Mouse (Mus musculus): Measurements from ENCODE around the gene Trpv4. TPM values are rescaled to one million over a fixed set of nuclear protein-coding genes. Genes with fewer than 3 reads are reported as not detected.

The Trpv4 gene
- polyA plus RNA-seq, 1 experiment from 2014 or later, result 0.78 TPM

DNA sequence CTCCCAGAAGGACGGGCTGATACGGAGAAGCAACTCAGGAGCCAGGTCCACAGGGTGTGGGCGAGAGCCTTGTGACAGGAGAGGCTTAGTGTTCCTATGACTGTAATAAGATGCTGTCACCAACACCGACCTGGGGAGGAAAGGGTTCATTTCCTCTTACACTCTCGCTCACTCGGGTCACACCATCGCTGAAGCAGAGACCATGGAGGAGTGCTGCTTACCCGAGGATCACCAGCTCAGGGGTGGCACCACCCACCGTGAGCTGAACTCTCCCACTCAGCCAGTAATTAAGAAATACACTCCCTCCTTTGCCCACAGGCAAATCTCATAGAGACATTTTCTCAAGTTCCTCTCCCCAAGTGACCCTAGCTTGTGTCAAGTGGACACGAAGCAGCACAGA lies 69.8 kb downstream of the Trpv4 start:
- Histone ChIP-seq H3K36me3 (ENCODE audit: control insufficient read depth, insufficient read depth, low read length) (no peaks in the 10 kb centered on the region), H3K4me2 (ENCODE audit: low read length) (no peak overlapping the region), H3K9ac (ENCODE audit: low read length) (no peak overlapping the region), H3K4me3 (ENCODE audit: control insufficient read depth in 1 of 2, insufficient read depth in 1 of 2, low read depth in 1 of 2, low read length in 2 of 2) (no peak overlapping the region), H3K9me3 (ENCODE audit: control insufficient read depth, low read length) (no peaks in the 10 kb centered on the region), H3K4me1 (ENCODE audit: control insufficient read depth in 2 of 2, insufficient read depth in 2 of 2, low read length in 2 of 2) (peaks cover 14 to 15% of the 10 kb centered on the region in 2 experiments), H3K27me3 (ENCODE audit: control insufficient read depth, insufficient read depth, low read length) (peaks cover 20% of the 10 kb centered on the region), H3K27ac (replicated peaks in 1 of 2; ENCODE audit: control insufficient read depth in 1 of 2, insufficient read depth in 1 of 2, low read depth in 2 of 2, low read length in 2 of 2) (no peak overlapping the region)
- ATAC-seq (ENCODE audit: insufficient number of reproducible peaks, insufficient read depth, low FRiP score, low read depth), result no peak
- WGBS, result 44% methylated on average over 10 of the region's 10 CpGs

DNA sequence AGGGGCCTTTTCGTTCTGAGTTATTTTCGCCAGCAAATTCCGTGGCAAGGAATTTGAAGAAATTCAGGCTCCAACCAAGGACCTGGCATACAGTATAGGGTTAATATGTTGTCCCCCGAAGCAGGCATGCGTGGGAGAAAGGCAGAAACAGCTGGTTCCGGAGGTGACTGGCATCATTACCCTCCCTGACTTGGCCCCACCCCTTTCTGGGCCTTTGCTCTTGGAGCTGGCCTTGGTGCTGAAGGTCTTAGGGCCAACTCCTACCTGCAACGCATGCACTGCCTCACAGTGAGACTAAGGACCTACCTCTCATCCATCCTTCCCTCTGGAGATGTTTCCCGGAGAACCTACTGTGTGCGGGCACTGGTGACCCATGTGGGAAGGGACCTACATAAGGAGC lies 70.3 kb downstream of the Trpv4 start:
- H3K27ac ChIP-seq (replicated peaks in 1 of 2; ENCODE audit: control insufficient read depth in 1 of 2, insufficient read depth in 1 of 2, low read depth in 2 of 2, low read length in 2 of 2), result no peak overlapping the region
- H3K27me3 ChIP-seq (ENCODE audit: control insufficient read depth, insufficient read depth, low read length), result peaks cover 20% of the 10 kb centered on the region
- peaks cover 11 to 15% of the 10 kb centered on the region in 2 experiments for H3K4me1 ChIP-seq (ENCODE audit: control insufficient read depth in 2 of 2, insufficient read depth in 2 of 2, low read length in 2 of 2)
- no peak overlapping the region for H3K4me2 ChIP-seq (ENCODE audit: low read length)
- no peak overlapping the region for H3K9ac ChIP-seq (ENCODE audit: low read length)
- no peaks in the 10 kb centered on the region for H3K36me3 ChIP-seq (ENCODE audit: control insufficient read depth, insufficient read depth, low read length)
- no peak overlapping the region for H3K4me3 ChIP-seq (ENCODE audit: control insufficient read depth in 1 of 2, insufficient read depth in 1 of 2, low read depth in 1 of 2, low read length in 2 of 2)
- no peak for ATAC-seq (ENCODE audit: insufficient number of reproducible peaks, insufficient read depth, low FRiP score, low read depth)
- 28% methylated on average over 9 of the region's 9 CpGs for WGBS
- no peaks in the 10 kb centered on the region for H3K9me3 ChIP-seq (ENCODE audit: control insufficient read depth, low read length)

DNA sequence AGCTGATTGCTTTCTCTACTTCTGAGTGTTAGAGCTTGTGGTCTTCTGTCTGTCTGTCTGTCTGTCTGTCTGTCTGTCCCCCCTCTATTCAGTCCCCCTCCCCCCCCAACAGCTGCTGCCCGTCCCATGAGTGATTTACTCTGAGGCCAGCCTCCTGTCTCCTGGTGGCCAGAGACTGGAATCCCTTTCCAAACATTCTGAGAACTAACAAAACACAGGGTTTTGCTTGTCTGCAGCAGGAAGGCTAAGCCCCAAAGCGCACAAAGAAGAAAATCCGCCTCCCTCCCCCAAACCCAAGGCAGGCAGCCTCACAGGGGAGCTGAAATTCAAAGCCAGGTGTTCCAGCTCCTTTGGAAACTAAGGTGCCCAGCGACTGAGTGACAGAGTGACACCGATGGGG lies 72.5 kb downstream of the Trpv4 start:
- H3K27me3 ChIP-seq (ENCODE audit: control insufficient read depth, insufficient read depth, low read length), result peaks cover 16% of the 10 kb centered on the region; the same call in 1 of the 2 replicates
- H3K27ac ChIP-seq (replicated peaks in 1 of 2; ENCODE audit: control insufficient read depth in 1 of 2, insufficient read depth in 1 of 2, low read depth in 2 of 2, low read length in 2 of 2), result no peak overlapping the region
- peaks cover 3 to 5% of the 10 kb centered on the region in 2 experiments; a peak in 2 of 4 replicates for H3K4me1 ChIP-seq (ENCODE audit: control insufficient read depth in 2 of 2, insufficient read depth in 2 of 2, low read length in 2 of 2)
- no peaks in the 10 kb centered on the region for H3K9me3 ChIP-seq (ENCODE audit: control insufficient read depth, low read length)
- no peak overlapping the region for H3K4me2 ChIP-seq (ENCODE audit: low read length)
- H3K9ac ChIP-seq (ENCODE audit: low read length), result no peak overlapping the region
- no peaks in the 10 kb centered on the region for H3K36me3 ChIP-seq (ENCODE audit: control insufficient read depth, insufficient read depth, low read length)
- H3K4me3 ChIP-seq (ENCODE audit: control insufficient read depth in 1 of 2, insufficient read depth in 1 of 2, low read depth in 1 of 2, low read length in 2 of 2), result no peak overlapping the region
- no peak for ATAC-seq (ENCODE audit: insufficient number of reproducible peaks, insufficient read depth, low FRiP score, low read depth)
- WGBS, result 17% methylated on average over 5 of the region's 5 CpGs

DNA sequence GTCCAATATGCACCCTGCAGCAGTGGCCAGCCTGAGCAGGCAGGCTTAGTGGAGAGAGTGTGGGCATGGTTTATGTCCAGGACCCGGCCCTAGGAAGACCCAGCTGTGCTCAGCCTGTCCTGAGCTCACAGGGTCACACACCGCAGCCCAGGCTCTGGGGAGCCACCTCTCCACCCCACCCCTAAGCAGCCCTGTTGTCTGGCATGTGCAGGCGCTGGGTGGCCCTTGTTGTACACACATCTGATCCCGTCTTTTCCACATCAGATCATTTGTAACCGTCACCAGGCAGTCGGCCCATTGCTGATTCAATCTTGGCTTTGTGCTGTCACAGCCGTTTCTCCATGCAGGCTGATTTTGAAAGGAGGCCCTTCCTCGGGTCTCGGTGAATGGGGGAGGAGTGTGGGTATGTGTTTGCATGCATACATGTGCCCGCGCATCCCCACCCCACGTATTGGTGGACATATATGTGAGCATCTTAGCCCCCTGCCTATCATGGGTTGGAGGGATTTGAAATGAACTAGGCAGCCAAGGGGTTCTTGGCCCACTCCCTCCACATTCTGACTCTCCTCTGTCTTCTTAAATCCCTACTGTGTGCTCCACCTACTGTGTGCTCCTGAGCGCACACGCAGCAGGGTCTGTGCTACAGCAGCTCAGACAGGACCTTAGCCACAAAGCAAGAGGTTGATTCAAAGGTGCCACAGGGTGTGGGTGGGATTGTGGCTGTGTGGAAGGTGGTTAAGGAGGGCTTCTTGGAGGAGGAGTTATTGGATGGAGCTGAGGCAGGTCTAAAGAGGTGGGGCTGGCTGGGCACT lies 73.7 kb downstream of the Trpv4 start:
- H3K36me3 ChIP-seq (ENCODE audit: control insufficient read depth, insufficient read depth, low read length), result no peaks in the 10 kb centered on the region
- no peak overlapping the region for H3K4me2 ChIP-seq (ENCODE audit: low read length)
- no peak overlapping the region for H3K4me3 ChIP-seq (ENCODE audit: control insufficient read depth in 1 of 2, insufficient read depth in 1 of 2, low read depth in 1 of 2, low read length in 2 of 2)
- 71% methylated on average over 14 of the region's 14 CpGs for WGBS
- H3K4me1 ChIP-seq (ENCODE audit: control insufficient read depth in 2 of 2, insufficient read depth in 2 of 2, low read length in 2 of 2), result no peaks in the 10 kb centered on the region
- ATAC-seq (ENCODE audit: insufficient number of reproducible peaks, insufficient read depth, low FRiP score, low read depth), result no peak
- no peak overlapping the region for H3K9ac ChIP-seq (ENCODE audit: low read length)
- no peaks in the 10 kb centered on the region for H3K9me3 ChIP-seq (ENCODE audit: control insufficient read depth, low read length)
- no peak overlapping the region for H3K27ac ChIP-seq (replicated peaks in 1 of 2; ENCODE audit: control insufficient read depth in 1 of 2, insufficient read depth in 1 of 2, low read depth in 2 of 2, low read length in 2 of 2)
- H3K27me3 ChIP-seq (ENCODE audit: control insufficient read depth, insufficient read depth, low read length), result peaks cover 16% of the 10 kb centered on the region; the same call in 1 of the 2 replicates

DNA sequence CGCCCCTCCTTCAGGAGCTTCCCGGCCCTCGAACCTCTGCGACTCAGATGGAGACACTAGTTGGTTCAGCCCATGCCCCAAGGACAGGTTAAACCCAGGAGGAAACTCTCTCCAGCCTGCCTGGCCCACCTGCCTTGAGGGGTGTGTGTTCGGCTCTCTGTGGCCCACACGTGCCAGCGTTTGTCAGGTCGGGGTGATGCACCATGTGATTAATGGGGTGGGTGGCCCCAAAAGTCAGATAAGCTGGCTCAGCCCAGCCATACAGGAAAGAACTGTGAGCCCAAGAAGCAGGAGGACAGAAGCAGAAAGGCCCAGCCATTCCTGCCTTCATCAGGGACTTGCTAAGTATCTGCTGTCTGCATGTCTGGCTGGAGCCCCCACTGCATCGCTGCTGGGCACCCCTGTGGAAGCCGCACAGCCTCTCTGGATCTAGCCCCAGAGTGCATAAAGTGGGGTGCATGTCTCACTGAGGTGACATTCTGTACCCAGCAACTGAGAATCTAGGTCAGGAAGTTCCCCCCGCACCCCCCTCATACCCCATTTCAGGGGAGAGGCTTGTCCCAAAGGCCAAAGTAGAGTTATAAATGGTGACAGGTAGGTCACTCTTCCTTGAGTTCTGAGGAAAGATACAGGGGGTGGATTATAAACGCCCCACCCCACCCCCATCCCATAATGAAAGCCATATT lies 74.6 kb downstream of the Trpv4 start:
- ATAC-seq (ENCODE audit: insufficient number of reproducible peaks, insufficient read depth, low FRiP score, low read depth), result no peak
- no peak overlapping the region for H3K27ac ChIP-seq (replicated peaks in 1 of 2; ENCODE audit: control insufficient read depth in 1 of 2, insufficient read depth in 1 of 2, low read depth in 2 of 2, low read length in 2 of 2)
- H3K9me3 ChIP-seq (ENCODE audit: control insufficient read depth, low read length), result no peaks in the 10 kb centered on the region
- H3K9ac ChIP-seq (ENCODE audit: low read length), result no peak overlapping the region
- no peaks in the 10 kb centered on the region for H3K4me1 ChIP-seq (ENCODE audit: control insufficient read depth in 2 of 2, insufficient read depth in 2 of 2, low read length in 2 of 2)
- H3K4me2 ChIP-seq (ENCODE audit: low read length), result no peak overlapping the region
- no peak overlapping the region for H3K4me3 ChIP-seq (ENCODE audit: control insufficient read depth in 1 of 2, insufficient read depth in 1 of 2, low read depth in 1 of 2, low read length in 2 of 2)
- H3K27me3 ChIP-seq (ENCODE audit: control insufficient read depth, insufficient read depth, low read length), result peaks cover 13% of the 10 kb centered on the region; the same call in 1 of the 2 replicates
- 75% methylated on average over 12 of the region's 12 CpGs for WGBS
- no peaks in the 10 kb centered on the region for H3K36me3 ChIP-seq (ENCODE audit: control insufficient read depth, insufficient read depth, low read length)

DNA sequence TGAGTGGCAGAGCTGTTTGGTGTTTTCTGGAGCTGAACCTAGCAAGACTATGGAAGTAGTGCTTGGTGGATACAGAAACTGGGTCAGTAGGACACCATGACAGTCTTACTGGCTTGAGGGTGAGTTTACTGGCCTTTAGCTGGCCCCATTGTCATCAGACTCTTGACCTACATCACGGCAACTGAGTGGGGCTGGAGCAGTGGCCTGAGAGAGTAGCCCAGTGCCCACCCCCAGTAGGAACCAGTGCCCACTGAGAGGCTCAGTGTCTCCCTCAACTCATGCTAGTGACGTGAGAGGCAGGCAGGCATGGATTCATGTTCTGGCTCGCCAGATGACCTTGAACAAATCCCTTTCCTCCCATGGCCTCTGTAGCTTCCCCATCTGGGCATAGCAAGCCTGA lies 75.2 kb downstream of the Trpv4 start:
- Histone ChIP-seq H3K9ac (ENCODE audit: low read length) (no peak overlapping the region), H3K9me3 (ENCODE audit: control insufficient read depth, low read length) (no peaks in the 10 kb centered on the region), H3K4me3 (ENCODE audit: control insufficient read depth in 1 of 2, insufficient read depth in 1 of 2, low read depth in 1 of 2, low read length in 2 of 2) (no peak overlapping the region), H3K27me3 (ENCODE audit: control insufficient read depth, insufficient read depth, low read length) (peaks cover 9% of the 10 kb centered on the region; the same call in 1 of the 2 replicates), H3K36me3 (ENCODE audit: control insufficient read depth, insufficient read depth, low read length) (no peaks in the 10 kb centered on the region), H3K4me2 (ENCODE audit: low read length) (no peak overlapping the region), H3K27ac (replicated peaks in 1 of 2; ENCODE audit: control insufficient read depth in 1 of 2, insufficient read depth in 1 of 2, low read depth in 2 of 2, low read length in 2 of 2) (no peak overlapping the region), H3K4me1 (ENCODE audit: control insufficient read depth in 2 of 2, insufficient read depth in 2 of 2, low read length in 2 of 2) (no peaks in the 10 kb centered on the region)
- whole genome bisulfite sequencing, result 68% methylated on average over 3 of the region's 3 CpGs
- no peak for ATAC-seq (ENCODE audit: insufficient number of reproducible peaks, insufficient read depth, low FRiP score, low read depth)

DNA sequence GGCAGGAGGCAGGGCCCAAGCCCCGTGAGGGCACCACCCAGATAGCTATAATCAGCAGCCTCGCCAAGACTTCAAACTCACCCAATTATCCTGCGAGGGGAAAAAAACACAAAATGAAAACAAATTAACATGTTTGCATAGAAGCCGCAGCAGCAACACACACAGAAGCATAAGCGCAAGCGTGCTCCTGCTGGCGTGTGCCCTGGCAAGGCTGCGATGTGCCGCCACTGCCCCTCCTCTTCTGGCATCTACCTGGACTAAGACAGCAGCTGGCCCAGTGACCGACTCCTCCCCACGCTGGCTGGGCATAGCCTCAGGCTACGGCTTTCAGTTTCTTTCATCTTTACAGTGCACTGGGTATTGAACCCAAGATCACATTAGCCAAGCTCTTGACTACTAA lies 76.7 kb downstream of the Trpv4 start:
- WGBS, result 77% methylated on average over 12 of the region's 12 CpGs
- H3K4me1 ChIP-seq (ENCODE audit: control insufficient read depth in 2 of 2, insufficient read depth in 2 of 2, low read length in 2 of 2), result no peaks in the 10 kb centered on the region
- H3K4me3 ChIP-seq (ENCODE audit: control insufficient read depth in 1 of 2, insufficient read depth in 1 of 2, low read depth in 1 of 2, low read length in 2 of 2), result no peak overlapping the region
- H3K27ac ChIP-seq (replicated peaks in 1 of 2; ENCODE audit: control insufficient read depth in 1 of 2, insufficient read depth in 1 of 2, low read depth in 2 of 2, low read length in 2 of 2), result no peak overlapping the region
- no peaks in the 10 kb centered on the region for H3K36me3 ChIP-seq (ENCODE audit: control insufficient read depth, insufficient read depth, low read length)
- H3K4me2 ChIP-seq (ENCODE audit: low read length), result no peak overlapping the region
- H3K9ac ChIP-seq (ENCODE audit: low read length), result no peak overlapping the region
- peaks cover 6% of the 10 kb centered on the region; the same call in 1 of the 2 replicates for H3K27me3 ChIP-seq (ENCODE audit: control insufficient read depth, insufficient read depth, low read length)
- H3K9me3 ChIP-seq (ENCODE audit: control insufficient read depth, low read length), result no peaks in the 10 kb centered on the region
- ATAC-seq (ENCODE audit: insufficient number of reproducible peaks, insufficient read depth, low FRiP score, low read depth), result no peak
